Mouse (Mus musculus) spleen, adult 2 months (tissue): ENCODE results near the gene Mrc2.

Source experiments
- CTCF ChIP-seq: fragments of 200-500 bp; IDR thresholded peaks from 2 replicates; pipeline ENCODE4 v1.5.1; 2011; ENCODE audit warnings: mild to moderate bottlenecking, inconsistent platforms; ENCODE audit not compliant: insufficient read depth, insufficient read length, insufficient replicate concordance; ENCODE audit errors: extremely low read depth
- POLR2A ChIP-seq: fragments of 200-500 bp; IDR thresholded peaks from 2 replicates; pipeline ENCODE4 v1.6.1; 2011; ENCODE audit warnings: low read depth, low read length, inconsistent platforms

DNA sequence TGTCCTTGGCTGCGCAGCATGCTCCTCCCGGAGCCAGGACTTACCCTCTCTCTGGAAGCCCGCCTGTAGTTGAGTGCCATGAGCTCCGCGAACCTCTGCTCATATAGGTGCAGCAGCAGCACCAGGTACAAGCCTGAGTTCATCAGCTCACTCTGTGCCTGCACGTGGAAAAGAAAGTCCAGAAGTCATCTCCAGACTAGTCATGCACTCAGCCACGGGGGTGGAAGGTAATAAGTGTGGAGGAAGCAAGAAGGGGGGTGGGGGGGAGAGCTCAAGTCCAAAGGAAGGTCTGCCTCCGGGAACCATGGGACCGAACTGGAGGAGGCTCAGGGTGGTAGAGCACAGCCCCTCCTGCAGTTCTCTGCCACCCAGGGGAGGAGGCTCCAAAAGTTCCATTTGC is 79.4 kb downstream of the Mrc2 start:
- TF ChIP-seq CTCF = no peak
- no peak for TF ChIP-seq POLR2A
